Mouse (Mus musculus) kidney, postnatal 25 days (tissue): ENCODE results near the gene S1pr1.

ENCODE experiments used
- DNase-seq, 2 experiments: peaks; one replicate each; pipeline ENCODE4 v3.0.0; 2021; ENCODE audit warnings: mixed read lengths in 2 of 2

S1pr1 gene

GRCm38 (mm10) chr3:115714671-115715651 is at the start of gene S1pr1:
Gene S1pr1 (minus strand): TSS chr3:115715072.
- peak; percentile 73 to 83 for DNase-seq

- peak; percentile 21 to 48 for DNase-seq
Measured at GRCm38 (mm10) chr3:115763292-115763691, 48.4 kb upstream of the S1pr1 start.

GRCm38 (mm10) chr3:115762841-115763240 is 48.0 kb upstream of the S1pr1 start:
- no peak for DNase-seq

GRCm38 (mm10) chr3:115759659-115760058 is 44.8 kb upstream of the S1pr1 start:
- no peak for DNase-seq

- DNase-seq, result peak in 1 of 2 experiments; percentile 50
Measured at GRCm38 (mm10) chr3:115758455-115758912, 43.6 kb upstream of the S1pr1 start.

- DNase-seq, result no peak
Measured at GRCm38 (mm10) chr3:115754466-115754865, 39.6 kb upstream of the S1pr1 start.

GRCm38 (mm10) chr3:115750369-115750768 is 35.5 kb upstream of the S1pr1 start:
- no peak for DNase-seq

GRCm38 (mm10) chr3:115748289-115748989 is 33.6 kb upstream of the S1pr1 start:
- no peak for DNase-seq

- DNase-seq, result no peak
Measured at GRCm38 (mm10) chr3:115746511-115746910, 31.6 kb upstream of the S1pr1 start.

GRCm38 (mm10) chr3:115745088-115745487 is 30.2 kb upstream of the S1pr1 start:
- no peak for DNase-seq

GRCm38 (mm10) chr3:115738524-115738923 is 23.7 kb upstream of the S1pr1 start:
- no peak for DNase-seq

GRCm38 (mm10) chr3:115737785-115738318 is 23.0 kb upstream of the S1pr1 start:
- peak in 1 of 2 experiments; percentile 11 for DNase-seq

GRCm38 (mm10) chr3:115735540-115735939 is 20.7 kb upstream of the S1pr1 start:
- no peak for DNase-seq

- no peak for DNase-seq
Measured at GRCm38 (mm10) chr3:115734841-115735240, 20.0 kb upstream of the S1pr1 start.

GRCm38 (mm10) chr3:115730336-115730735 is 15.5 kb upstream of the S1pr1 start:
- DNase-seq, result no peak

GRCm38 (mm10) chr3:115729187-115729586 is 14.3 kb upstream of the S1pr1 start:
- no peak for DNase-seq

- no peak for DNase-seq
Measured at GRCm38 (mm10) chr3:115728211-115728610, 13.3 kb upstream of the S1pr1 start.

- no peak for DNase-seq
Measured at GRCm38 (mm10) chr3:115718886-115719285, 4.0 kb upstream of the S1pr1 start.

GRCm38 (mm10) chr3:115715900-115716515 is 1.1 kb upstream of the S1pr1 start:
- DNase-seq, result no peak

- peak in 1 of 2 experiments; percentile 15 for DNase-seq
Measured at GRCm38 (mm10) chr3:115714049-115714435, 830 bp downstream of the S1pr1 start.

- DNase-seq, result peak in 1 of 2 experiments; percentile 41
Measured at GRCm38 (mm10) chr3:115713417-115714048, 1.3 kb downstream of the S1pr1 start.

- peak; percentile 70 to 80 for DNase-seq
Measured at GRCm38 (mm10) chr3:115712808-115713200, 2.1 kb downstream of the S1pr1 start.
